8 mouse cellular contexts compared by ENCODE assay signal in genomic region chr15:97667437-97667836, GRCm38 (mm10). TPM values are rescaled to one million over a fixed set of nuclear protein-coding genes. Genes with fewer than 3 reads are reported as not detected.
DNase-seq lines count a peak whose midpoint lies in the region; ATAC-seq and TF ChIP-seq lines count a peak whose summit lies in the region.

No protein-coding gene starts in this region.

- H3K27ac ChIP-seq in heart, adult 2 months: no peak overlapping the region
- no peak overlapping the region for H3K27ac ChIP-seq in lung, postnatal 0 days (ENCODE audit: low read length)

- no peak overlapping the region for H3K4me3 ChIP-seq in heart, adult 2 months
- no peak overlapping the region for H3K4me3 ChIP-seq in lung, postnatal 0 days (ENCODE audit: low read depth, low read length)

- H3K9ac ChIP-seq in heart, adult 2 months (ENCODE audit: low read depth, low read length): no peak overlapping the region
- H3K9ac ChIP-seq in lung, postnatal 0 days (replicated peaks; ENCODE audit: low read depth): no peak overlapping the region

- no peaks in the 10 kb centered on the region for H3K36me3 ChIP-seq in heart, adult 2 months (ENCODE audit: control insufficient read depth, insufficient read depth, low read length)
- H3K36me3 ChIP-seq in lung, postnatal 0 days (ENCODE audit: insufficient read depth, low read length): no peaks in the 10 kb centered on the region

- intact Hi-C loops in heart, adult 2 months (cut with DNase I): loop anchor here (5.0 kb wide), 2 partner anchors 115 to 430 kb away; no protein-coding TSS in a partner anchor

- H3K4me2 ChIP-seq in lung, postnatal 0 days (replicated peaks; ENCODE audit: low read depth, low read length): no peak overlapping the region

- peak; percentile 27; the same call in 1 of the 2 replicates for ATAC-seq in lung, postnatal 0 days

- TF ChIP-seq CTCF in heart, adult 2 months (IDR thresholded peaks at IDR 0.05): peak; percentile 89
- peak; percentile 87 for TF ChIP-seq CTCF in lung, postnatal 0 days (IDR thresholded peaks at IDR 0.05)

- peak; percentile 47; the same call in 1 of the 2 replicates for TF ChIP-seq EP300 in heart, adult 2 months (IDR thresholded peaks at IDR 0.05; ENCODE audit: insufficient read depth, low read depth, low read length)
- 0 out of 2 replicates have a peak, but pooled peaks have one; percentile 17 for TF ChIP-seq EP300 in lung, postnatal 0 days (IDR thresholded peaks at IDR 0.05)

- peak; percentile 91 for DNase-seq in A20 (ENCODE audit: low read depth, low spot score)
- peak; percentile 43 for DNase-seq in Muller cell, postnatal 12 days (ENCODE audit: inconsistent ontology term)
- DNase-seq in cerebellum, adult 9-10 months: peak; percentile 67
- DNase-seq in heart, adult 2 months: peak; percentile 53 to 63
- DNase-seq in layer of hippocampus, adult 18-20 months (ENCODE audit: low spot score in 2 of 2): peak; percentile 42 to 79
- peak; percentile 80 for DNase-seq in lung, postnatal 0 days (ENCODE audit: low spot score)
- DNase-seq in retina, adult 2 months (ENCODE audit: low read depth, low spot score): peak; percentile 48
- DNase-seq in thymus, postnatal 36 days: peak; percentile 48 to 55

- H3K9me3 ChIP-seq in lung, postnatal 0 days (ENCODE audit: low read length): no peaks in the 10 kb centered on the region

- peaks cover 4% of the 10 kb centered on the region; the same call in 1 of the 2 replicates for H3K4me1 ChIP-seq in heart, adult 2 months (ENCODE audit: control insufficient read depth, insufficient read depth, low read length)
- H3K4me1 ChIP-seq in lung, postnatal 0 days (ENCODE audit: insufficient read depth, low read depth, low read length): no peaks in the 10 kb centered on the region

- H3K79me2 ChIP-seq in heart, adult 2 months (replicated peaks; ENCODE audit: control insufficient read depth, insufficient read depth, low read length): no peaks in the 10 kb centered on the region

- TF ChIP-seq POLR2A in heart, adult 2 months (IDR thresholded peaks at IDR 0.05; ENCODE audit: insufficient read depth, low read depth, low read length): no peak

- H3K27me3 ChIP-seq in heart, adult 2 months (ENCODE audit: control insufficient read depth, insufficient read depth, low read length): no peaks in the 10 kb centered on the region
- H3K27me3 ChIP-seq in lung, postnatal 0 days (replicated peaks; ENCODE audit: insufficient read depth, low read length): no peaks in the 10 kb centered on the region

- 27% methylated on average over 7 of the region's 7 CpGs for WGBS in heart, adult 2 months
- WGBS in lung, postnatal 0 days: 25% methylated on average over 7 of the region's 7 CpGs

RNA-seq across cellular contexts. Expression of gene Rpap3, which starts 38.2 kb away (rescaled TPM):
- 10 to 100 TPM; 12.7 to 14.2 TPM for total RNA-seq in heart, adult 2 months (2021)
- polyA plus RNA-seq in heart, adult 2 months (2012; rRNA removed): 4.4 and 7.4 TPM in 2 replicates
- 10 to 100 TPM; 21.2 to 22.8 TPM for total RNA-seq in layer of hippocampus, adult 18-20 months (2021)
- 14.3 and 15.5 TPM in 2 replicates for polyA plus RNA-seq in lung, postnatal 0 days (2015; fragmentation: Nextera tagmentation; extraction: Ambion mirVana)
